Mouse (Mus musculus) CD4-positive, CD25-positive, alpha-beta regulatory T cell, adult 4 months (primary cell): ENCODE data around the gene Zswim5. TPM values are rescaled to one million over a fixed set of nuclear protein-coding genes. Genes with fewer than 3 reads are reported as not detected.

ENCODE experiments used
- ATAC-seq: one replicate; pipeline ENCODE4 v1.8.0; 2017
- polyA plus RNA-seq, 2 experiments: library from polyadenylated mRNA; unstranded; fragments of 100-300 nt; shearing (Covaris generic); gene quantifications; one replicate each; pipeline ENCODE4 v1.2.1; 2017

Gene Zswim5
- polyA plus RNA-seq, 2 experiments from 2014 or later, result not detected

DNA sequence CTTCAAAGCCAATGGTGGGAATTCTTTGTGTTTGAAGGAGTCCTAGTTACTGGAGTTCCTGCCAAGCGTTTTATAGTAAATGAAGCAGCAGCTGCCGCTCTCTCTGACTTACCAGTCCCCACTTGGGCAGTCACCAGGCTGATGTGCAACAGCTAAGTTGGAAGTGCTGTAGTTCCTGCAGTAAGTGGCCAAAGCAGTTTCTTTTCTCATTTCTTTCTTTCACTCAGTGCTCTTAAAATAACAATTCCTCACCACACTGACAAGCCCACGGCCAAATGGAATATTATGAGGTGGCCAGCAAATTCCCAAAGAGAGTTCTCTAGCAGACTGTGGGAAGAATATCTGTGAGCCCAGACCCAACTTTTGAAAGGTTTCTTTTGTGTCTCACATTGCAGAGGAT, 129.9 kb downstream of the Zswim5 start:
- no peak for ATAC-seq

DNA sequence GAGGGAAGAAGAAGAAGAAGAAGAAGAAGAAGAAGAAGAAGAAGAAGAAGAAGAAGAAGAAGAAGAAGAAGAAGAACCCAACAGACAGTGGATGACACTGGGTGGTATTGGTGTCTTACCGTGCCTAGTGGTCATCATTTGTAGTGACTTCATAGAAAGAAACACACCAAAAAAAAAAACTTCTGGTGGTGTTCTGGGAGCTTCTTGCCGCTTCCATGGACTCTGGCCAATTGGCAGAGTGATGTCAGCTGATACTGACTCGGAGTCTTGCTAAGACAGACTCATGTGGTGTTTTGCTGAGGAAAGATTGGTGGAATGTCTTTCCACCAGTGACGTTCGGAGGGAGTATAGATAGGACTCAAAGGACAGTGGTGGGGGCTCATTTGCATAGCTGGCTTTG, 133.1 kb downstream of the Zswim5 start:
- no peak for ATAC-seq

DNA sequence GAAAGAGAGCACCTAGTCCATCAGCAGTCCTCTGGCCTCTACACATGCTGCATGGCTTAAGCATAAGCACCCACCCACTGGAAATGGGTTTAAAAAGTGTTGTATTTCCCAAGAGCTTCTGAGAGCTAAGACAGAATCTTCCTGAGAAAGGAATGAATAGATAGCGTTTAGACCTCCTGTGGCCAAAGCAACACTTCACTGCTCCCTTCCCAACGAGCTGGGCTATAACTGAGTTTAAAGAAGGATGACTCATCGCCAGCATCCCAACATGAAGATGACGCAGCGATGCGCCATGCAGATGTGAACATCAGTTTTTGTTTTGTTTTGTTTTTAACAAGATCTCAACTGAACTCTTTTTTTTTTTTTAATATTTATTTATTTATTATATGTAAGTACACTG, 136.4 kb downstream of the Zswim5 start:
- ATAC-seq, result no peak

DNA sequence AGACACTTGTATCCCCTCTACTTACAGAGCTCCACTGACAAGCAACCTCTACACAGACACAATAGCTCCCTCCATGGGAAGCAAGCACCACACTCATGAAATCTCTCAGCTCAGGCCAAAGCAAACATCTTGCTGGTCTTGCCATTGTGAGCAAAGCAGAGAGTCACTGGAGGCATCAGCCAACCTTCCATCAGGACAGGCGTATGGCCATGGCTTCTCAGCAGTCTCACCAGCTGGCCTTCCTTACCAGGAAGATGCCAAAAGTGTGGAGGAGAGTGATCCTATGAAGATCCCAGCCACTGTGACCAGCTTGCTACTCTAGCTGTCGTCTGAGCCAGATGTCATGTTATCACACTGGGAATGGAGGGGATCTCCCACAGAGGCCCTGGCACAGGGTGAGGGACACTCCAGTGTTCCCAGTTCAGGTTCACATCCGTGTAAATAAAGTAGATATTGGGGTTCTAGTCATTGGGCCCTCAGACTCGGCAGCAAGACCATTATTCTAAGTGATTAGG, 137.8 kb downstream of the Zswim5 start:
- ATAC-seq, result no peak

DNA sequence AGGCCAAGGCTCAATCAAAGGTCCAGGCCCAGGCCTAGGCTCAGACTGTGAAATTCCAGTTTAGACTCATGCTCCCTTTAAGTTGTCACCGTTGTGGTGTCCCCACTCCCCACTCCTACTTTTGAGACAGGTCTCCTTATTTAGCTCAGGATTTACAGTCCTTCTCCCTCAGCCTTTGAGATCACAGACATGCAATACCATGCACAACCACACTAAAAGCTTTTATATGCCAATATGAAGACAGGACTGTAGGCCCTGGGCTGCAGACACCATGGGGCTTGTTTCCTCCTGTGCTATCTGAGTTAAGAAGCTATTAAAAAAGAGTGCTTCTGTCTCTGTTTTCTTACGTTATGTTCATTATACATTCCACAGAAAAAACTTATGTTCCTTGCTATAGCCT, 140.6 kb downstream of the Zswim5 start:
- no peak for ATAC-seq

DNA sequence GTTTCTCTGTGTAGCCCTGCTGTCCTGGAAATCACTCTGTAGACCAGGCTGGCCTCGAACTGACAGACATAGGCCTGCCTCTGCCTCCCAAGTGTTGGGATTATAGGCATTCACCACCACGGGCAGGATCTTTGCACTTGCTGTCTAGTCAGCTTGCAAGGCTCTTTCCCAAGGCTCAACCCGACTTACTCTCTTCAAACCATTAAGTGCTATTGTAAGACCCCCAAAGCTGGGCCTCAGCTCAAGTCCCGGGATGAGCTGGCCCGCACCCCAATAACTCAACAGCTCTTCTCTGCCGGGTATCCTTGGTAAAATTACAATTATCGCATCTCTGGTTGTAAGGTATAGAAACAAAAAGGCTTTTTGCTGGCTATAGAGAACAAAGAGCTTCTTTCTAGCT, 141.2 kb downstream of the Zswim5 start:
- no peak for ATAC-seq

DNA sequence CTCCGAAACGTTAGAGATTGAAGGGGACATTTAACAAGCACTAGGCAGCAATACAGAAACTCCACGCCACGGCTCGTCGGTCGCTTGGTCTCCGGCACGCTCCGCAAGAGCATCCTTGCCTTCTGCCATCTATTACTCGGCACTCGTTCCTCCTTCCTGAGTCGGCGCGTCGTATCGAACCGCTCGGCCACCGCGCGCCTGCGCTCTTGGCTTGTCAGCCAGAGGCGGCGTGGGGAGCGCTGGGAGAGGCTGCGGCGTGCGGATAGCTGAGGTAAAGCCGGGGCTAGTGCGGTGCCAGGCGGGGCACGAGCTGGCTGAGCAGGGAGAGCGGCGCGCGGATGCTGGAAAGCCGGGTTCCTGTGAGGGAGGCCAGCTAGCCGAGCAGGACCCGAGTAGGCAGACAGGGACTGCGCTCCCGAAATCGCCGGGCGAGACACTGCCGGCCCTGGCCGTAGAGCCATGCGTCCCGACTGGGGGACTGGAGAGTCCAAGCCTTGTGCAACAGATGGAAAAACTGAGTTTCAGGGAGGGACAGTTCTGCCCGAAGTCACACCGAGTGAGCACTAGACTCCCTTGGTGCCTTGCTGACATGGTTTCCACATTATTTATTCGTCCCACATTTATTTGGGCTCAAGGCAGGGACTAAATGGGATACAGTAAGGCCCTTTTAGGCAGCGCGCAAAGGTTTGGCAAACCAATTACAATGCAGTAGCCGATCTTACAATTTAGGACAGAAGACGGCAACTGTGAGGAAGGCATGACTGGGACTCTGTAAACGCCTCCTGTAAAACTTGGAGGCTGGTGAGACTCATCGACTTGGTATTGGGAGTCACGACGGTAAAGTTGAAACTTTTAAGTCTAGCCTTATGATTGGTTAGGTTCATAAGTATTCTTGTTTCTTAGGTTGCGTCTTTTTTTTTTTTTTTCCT, 142.3 kb downstream of the Zswim5 start, which contains the start of gene Eif2b3:
Gene Eif2b3, plus strand, starts transcription at position 197 of the 929 bp plus-strand sequence.
- ATAC-seq, result peak; percentile 98

DNA sequence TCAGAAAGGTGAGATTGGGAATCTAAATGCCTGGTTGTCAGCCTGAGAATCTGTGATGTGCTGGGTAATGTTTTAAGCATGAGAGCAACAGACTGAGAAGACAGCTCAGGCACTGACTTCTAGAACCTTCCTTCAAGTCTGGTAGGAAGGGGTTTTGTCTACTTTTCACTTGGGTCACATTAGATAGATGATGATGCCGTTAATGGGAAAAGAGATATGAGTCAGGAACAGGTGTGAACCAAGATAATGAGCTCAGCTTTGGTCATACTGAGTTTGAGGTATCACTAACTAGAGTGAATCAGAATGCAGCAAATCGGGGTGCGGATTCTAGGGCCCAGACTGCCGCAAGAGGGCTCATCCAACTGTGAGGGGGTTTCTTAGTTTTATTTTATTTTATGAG, 146.3 kb downstream of the Zswim5 start:
- no peak for ATAC-seq

DNA sequence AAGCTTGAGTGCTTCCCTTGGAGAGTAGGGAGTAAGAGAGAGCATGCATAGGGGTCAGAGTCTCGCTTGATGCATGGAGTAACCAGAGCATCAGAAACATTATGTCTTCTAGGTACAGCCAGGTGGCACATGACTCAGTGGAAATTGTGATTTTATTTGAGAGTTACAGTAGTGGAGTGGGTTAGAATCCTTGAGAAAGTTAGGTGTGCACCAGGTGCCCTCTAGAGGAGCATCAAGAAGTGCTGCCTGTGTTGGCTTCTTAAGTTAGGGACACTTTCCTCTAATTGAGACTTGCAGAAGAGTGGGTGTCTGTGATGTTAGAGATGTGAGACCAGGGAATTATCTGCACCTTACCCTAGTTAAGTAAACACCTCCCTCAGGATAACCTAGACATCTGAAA, 153.9 kb downstream of the Zswim5 start:
- ATAC-seq, result peak; percentile 34

Other genes starting within 250 kb of the Zswim5 start
- gene Nasp, start 249.4 kb upstream of the Zswim5 start, polyA plus RNA-seq, result 10 to 100 TPM; 44.2 to 46.8 TPM
- 100 to 1,000 TPM; 296 to 324 TPM for gene Akr1a1, start 225.7 kb upstream of the Zswim5 start, polyA plus RNA-seq
- gene Prdx1, start 191.8 kb upstream of the Zswim5 start, polyA plus RNA-seq, result 100 to 1,000 TPM; 602 to 696 TPM
- 1 to 10 TPM; 3.4 to 9.2 TPM for gene Mmachc, start 169.0 kb upstream of the Zswim5 start, polyA plus RNA-seq
- gene Ccdc163, start 168.9 kb upstream of the Zswim5 start, polyA plus RNA-seq, result 10 to 100 TPM; 50.5 to 55.9 TPM
- gene Tesk2, start 156.4 kb upstream of the Zswim5 start, polyA plus RNA-seq, result 1 to 10 TPM; 4.6 to 7.8 TPM
- 10 to 100 TPM; 30.7 to 43.6 TPM for gene Toe1, start 69.7 kb upstream of the Zswim5 start, polyA plus RNA-seq
- gene Mutyh, start 69.7 kb upstream of the Zswim5 start, polyA plus RNA-seq, result 10 to 100 TPM; 13.9 to 17.5 TPM
- under 1 TPM in 1 of 2 experiments, not detected in 1; 0.52 TPM for gene Hpdl, start 55.7 kb upstream of the Zswim5 start, polyA plus RNA-seq
- gene Urod, start 117.0 kb downstream of the Zswim5 start, polyA plus RNA-seq, result 10 to 100 TPM; 74.1 to 89.7 TPM
- 1 to 10 TPM; 8.8 to 8.9 TPM for gene Hectd3, start 117.9 kb downstream of the Zswim5 start, polyA plus RNA-seq
- 10 to 100 TPM; 33.7 to 39.2 TPM for gene Eif2b3, start 142.0 kb downstream of the Zswim5 start, polyA plus RNA-seq
- under 1 TPM in 1 of 2 experiments, not detected in 1; 0.76 TPM for gene Ptch2, start 218.7 kb downstream of the Zswim5 start, polyA plus RNA-seq
- 10 to 100 TPM; 18.5 to 19.2 TPM for gene Btbd19, start 248.3 kb downstream of the Zswim5 start, polyA plus RNA-seq
- 1 to 10 TPM; 3.2 to 6.2 TPM for gene Tctex1d4, start 249.4 kb downstream of the Zswim5 start, polyA plus RNA-seq